Mouse (Mus musculus) heart, adult 2 months (tissue): ENCODE results near the gene Gm49340.

Experiments used
- CTCF ChIP-seq: fragments of 200-600 bp; IDR thresholded peaks from 2 replicates; pipeline ENCODE4 v1.8.1; 2022; ENCODE audit warnings: antibody characterized with exemption, mild to moderate bottlenecking, moderate library complexity
- EP300 ChIP-seq: fragments of 200-500 bp; IDR thresholded peaks from 2 replicates; pipeline ENCODE4 v1.6.1; 2011; ENCODE audit warnings: low read depth, low read length, control low read depth; ENCODE audit not compliant: insufficient read depth
- POLR2A ChIP-seq: fragments of 200-500 bp; IDR thresholded peaks from 2 replicates; pipeline ENCODE4 v1.6.1; 2011; ENCODE audit warnings: mild to moderate bottlenecking, low read depth, low read length, control low read depth; ENCODE audit not compliant: insufficient read depth

GRCm38 (mm10) chr11:73281528-73282027 lies 48.0 kb upstream of the Gm49340 start:
- TF ChIP-seq POLR2A (no peak), CTCF (peak; percentile 73), EP300 (no peak)
